Mouse (Mus musculus): Measurements from ENCODE around the gene Commd7. TPM values are rescaled to one million over a fixed set of nuclear protein-coding genes. Genes with fewer than 3 reads are reported as not detected.

Gene Commd7
- total RNA-seq, 2 experiments from 2014 or later: 27.2 to 27.7 TPM

- DNase-seq (ENCODE audit: low spot score in 2 of 2): no peak
Observed at GRCm38 (mm10) chr2:153630950-153631349, 1.6 kb downstream of the Commd7 start.

- no peak for DNase-seq (ENCODE audit: low spot score in 2 of 2)
Observed at GRCm38 (mm10) chr2:153622449-153622848, 10.1 kb downstream of the Commd7 start.

DNA sequence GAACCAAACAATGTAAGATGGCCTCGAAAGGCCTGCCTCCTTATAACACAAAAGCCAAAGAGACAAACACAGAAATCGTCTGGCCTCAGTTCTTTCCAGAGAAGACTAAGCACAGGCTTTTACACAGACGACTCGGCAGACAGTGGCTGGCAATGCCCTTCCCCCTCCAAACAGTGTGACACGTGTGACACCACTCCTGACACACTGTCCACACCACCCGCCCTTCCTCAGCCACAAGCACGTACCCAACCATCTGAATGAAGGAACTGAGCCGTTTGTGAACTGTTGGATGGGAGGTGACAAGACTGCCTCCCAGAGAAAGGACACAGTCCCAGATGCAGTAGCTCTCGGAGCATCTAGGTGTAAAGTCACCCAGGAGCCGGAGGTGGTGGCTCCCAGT is 13.7 kb downstream of the Commd7 start:
- no peak for DNase-seq (ENCODE audit: low spot score in 2 of 2)

- no peak for DNase-seq (ENCODE audit: low spot score in 2 of 2)
Observed at GRCm38 (mm10) chr2:153618439-153618838, 14.1 kb downstream of the Commd7 start.

DNA sequence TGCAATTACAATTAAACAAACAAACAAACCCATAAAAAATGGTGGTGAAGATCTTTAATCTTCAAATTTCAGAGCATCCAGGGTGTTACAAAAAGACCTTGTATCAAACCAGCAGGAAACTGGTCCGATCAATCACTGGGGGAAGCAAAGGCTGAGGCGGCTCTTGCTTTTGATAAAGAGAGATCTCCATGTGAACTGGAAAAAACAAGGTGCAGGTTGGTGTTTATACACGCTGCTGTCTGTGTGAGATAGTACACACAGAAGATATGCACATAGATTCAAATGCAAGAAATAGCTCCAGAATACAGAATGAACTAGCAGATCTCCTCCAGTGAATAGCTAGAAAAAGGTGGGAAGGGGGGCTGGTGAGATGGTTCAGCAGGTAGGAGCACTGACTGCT is 15.7 kb downstream of the Commd7 start:
- DNase-seq (ENCODE audit: low spot score in 2 of 2): no peak

DNA sequence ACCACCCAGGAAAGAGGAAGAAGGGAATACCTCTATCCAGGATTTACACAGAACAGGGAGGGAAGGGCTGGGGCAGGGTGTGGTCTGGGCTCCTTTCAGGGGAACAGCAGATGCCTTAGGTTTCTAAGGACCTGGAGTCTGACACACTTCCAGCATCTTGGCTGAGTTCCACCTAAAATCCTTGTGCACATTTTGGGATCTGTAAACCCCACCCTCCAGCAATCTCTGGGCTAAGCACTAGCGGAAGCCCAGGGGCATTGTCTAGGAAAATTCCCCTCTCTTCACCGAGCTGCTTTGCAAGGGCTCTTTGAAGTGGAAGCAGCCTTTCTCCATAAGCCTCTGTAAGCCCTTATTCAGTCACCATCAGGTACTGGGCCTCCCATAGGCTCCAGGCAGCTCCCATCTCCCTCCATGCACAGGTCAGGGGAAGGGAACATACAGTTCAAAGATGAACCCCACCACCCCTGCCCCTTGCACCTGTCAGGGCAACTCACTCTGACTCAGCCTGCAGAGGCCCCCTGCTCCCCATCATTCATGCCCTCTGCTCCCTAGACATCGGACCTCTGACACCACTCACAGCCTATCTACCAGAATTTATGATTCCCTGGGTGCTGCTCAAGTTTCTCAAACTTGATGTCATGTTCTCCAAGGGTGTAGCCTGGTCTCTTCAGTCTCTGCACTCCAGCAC is 19.8 kb downstream of the Commd7 start:
- DNase-seq (ENCODE audit: low spot score in 2 of 2): no peak

DNA sequence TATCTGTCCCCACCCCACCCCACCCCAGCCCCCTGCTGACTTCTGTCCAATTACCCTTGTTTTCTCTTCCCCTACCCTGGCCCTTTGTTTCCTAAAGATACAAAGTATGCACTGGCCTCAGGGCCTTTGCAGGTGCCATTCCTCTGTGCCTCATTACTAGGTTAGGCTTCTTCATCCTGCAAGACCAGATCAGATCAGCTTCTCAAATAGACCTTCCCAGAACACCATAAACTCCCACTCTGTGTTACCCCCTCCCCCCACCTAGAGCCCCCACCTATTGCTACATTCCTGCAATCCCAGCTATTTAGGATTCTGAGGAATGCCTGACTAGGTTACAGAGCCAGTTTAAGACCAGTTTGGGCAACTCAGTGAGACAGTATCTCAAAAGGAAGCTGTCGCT is 20.8 kb downstream of the Commd7 start:
- no peak for DNase-seq (ENCODE audit: low spot score in 2 of 2)

- DNase-seq (ENCODE audit: low spot score in 2 of 2): no peak
Observed at GRCm38 (mm10) chr2:153611241-153611630, 21.3 kb downstream of the Commd7 start.

GRCm38 (mm10) chr2:153610426-153611240 is 21.9 kb downstream of the Commd7 start:
- no peak for DNase-seq (ENCODE audit: low spot score in 2 of 2)

DNA sequence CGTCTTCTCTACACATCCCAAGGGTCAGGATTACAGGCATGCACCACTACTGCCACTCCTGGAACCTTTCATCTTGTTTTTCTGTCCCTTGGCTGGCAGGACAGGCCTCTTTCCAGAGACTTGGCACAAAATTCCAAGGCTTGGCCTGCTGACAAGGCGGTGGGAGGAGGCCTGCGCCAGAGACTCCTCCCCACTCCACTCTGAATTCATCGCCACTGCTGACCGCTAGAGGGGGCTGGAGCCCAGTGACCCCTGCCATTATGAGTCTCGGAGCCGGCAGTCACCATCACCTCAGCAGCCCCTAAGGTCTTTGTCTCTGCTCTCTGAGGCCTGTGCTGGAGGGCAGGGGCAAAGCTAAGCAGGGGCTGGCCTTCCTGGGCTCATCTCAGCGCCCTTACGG is 23.0 kb downstream of the Commd7 start:
- DNase-seq (ENCODE audit: low spot score in 2 of 2): peak; percentile 76 to 84

DNA sequence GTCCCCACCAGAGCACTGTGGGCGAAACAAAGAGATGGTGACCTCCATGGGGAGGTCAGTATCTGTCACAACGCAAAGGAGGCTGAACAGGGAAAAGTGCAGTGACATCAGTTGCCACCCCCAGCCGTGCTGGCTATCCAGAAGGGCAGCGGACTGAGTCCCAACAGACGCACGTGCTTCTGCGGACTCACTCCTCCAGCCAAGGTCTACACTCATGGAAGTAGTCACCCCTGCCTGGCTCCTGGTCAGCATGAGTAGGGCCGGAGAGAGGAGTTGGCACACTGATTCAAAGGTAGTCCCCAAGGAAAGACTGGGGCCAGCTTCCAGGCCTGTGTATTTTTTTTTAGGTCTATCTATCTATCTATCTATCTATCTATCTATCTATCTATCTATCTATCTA is 23.5 kb downstream of the Commd7 start:
- no peak for DNase-seq (ENCODE audit: low spot score in 2 of 2)

GRCm38 (mm10) chr2:153607870-153608515 is 24.6 kb downstream of the Commd7 start:
- DNase-seq (ENCODE audit: low spot score in 2 of 2): no peak

- DNase-seq (ENCODE audit: low spot score in 2 of 2): no peak
Observed at GRCm38 (mm10) chr2:153606421-153606820, 26.2 kb downstream of the Commd7 start.

DNA sequence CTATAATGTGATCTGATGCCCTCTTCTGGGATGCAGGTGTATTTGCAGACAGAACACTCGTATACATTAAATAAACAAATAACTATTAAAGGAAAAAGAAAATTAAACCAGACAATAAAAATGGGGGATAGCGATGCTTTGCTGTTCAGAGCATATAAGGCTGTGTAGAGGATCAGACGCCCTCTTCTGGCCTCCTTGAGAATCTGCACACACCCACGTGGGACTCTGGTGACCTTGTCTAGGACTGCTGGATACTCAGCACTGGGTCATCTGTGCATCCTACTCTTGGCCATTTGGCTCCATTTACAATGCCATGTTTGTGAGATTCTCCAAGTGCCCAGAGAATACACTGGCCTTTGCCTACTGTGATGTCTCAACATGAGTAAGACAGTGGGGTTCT is 28.9 kb downstream of the Commd7 start:
- DNase-seq (ENCODE audit: low spot score in 2 of 2): no peak

DNA sequence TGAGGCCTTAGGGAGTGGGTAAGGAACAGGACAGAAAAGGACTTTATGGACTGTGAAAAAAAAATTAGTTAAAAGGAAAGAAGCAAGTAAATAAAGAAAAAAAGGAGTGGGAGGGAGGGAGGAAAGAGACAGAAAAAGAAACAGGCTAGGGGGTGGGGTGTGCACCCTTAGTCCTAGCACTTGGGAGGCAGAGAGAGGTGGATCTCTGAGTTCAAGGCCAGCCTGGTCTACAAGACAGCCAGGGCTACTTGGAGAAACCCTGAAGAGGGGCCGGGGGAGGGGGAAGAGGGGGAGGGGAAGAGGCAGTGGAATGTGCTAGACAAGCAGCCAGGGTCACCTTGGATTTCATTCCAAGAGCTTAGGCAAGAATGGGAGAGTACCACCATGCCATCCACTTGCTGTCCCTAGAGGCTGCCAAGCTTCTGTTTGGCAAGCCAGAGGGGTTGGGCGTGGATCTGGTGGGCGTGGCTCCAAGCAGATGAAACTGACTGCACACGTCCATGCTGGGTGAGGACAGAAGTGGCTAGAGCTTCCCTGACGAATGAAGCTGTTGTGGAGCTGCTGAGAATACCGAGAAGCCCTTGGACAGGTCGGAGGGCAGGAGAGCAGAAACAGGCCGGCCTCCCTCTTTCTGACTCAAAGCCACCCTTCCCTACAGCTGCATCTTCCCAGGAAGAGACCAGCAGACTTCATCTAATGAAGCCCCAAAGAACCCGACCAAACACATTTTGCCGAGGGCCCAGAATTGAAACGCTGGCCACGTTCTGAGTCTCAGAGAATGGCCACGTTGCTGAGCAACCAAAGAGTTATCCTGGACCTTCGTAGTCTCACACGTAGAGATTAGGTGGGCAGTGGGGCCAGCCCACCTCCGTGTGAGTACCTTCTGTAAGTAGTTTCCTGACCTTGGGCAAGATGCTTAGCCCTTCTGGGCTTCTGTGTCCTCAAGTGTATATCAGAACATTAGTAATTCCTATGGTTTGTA is 31.6 kb downstream of the Commd7 start:
- peak in 1 of 2 experiments; percentile 44 for DNase-seq (ENCODE audit: low spot score in 2 of 2)

- DNase-seq (ENCODE audit: low spot score in 2 of 2): peak; percentile 30 to 64
Observed at GRCm38 (mm10) chr2:153600021-153600666, 32.4 kb downstream of the Commd7 start.

- DNase-seq (ENCODE audit: low spot score in 2 of 2): no peak
Observed at GRCm38 (mm10) chr2:153597626-153598025, 35.0 kb downstream of the Commd7 start.

- no peak for DNase-seq (ENCODE audit: low spot score in 2 of 2)
Observed at GRCm38 (mm10) chr2:153597014-153597413, 35.6 kb downstream of the Commd7 start.

GRCm38 (mm10) chr2:153594998-153595397 is 37.6 kb downstream of the Commd7 start:
- DNase-seq (ENCODE audit: low spot score in 2 of 2): no peak

- no peak for DNase-seq (ENCODE audit: low spot score in 2 of 2)
Observed at GRCm38 (mm10) chr2:153593186-153593585, 39.4 kb downstream of the Commd7 start.
